ENCODE assay signal across 15 mouse cellular contexts in genomic region chr7:110619086-110619611, GRCm38 (mm10). TPM values are rescaled to one million over a fixed set of nuclear protein-coding genes. Genes with fewer than 3 reads are reported as not detected.
DNase-seq lines count a peak whose midpoint lies in the region; ATAC-seq and TF ChIP-seq lines count a peak whose summit lies in the region.
"Had no signal": no experiment of that assay in that cellular context is flagged by ENCODE, and none has a peak within 500 bp of the region (broad histone marks: within the 10 kb centered on the region; RNA-seq: fewer than 3 reads in every experiment).

No protein-coding gene starts in this region.

- no peak for TF ChIP-seq CTCF in forebrain, postnatal 0 days (IDR thresholded peaks at IDR 0.05; ENCODE audit: low read depth)
- TF ChIP-seq CTCF in intestine, postnatal 0 days (IDR thresholded peaks at IDR 0.05; ENCODE audit: low read depth): no peak

- no peaks in the 10 kb centered on the region; the same call in 1 of the 2 replicates for H3K27me3 ChIP-seq in forebrain, embryonic 14.5 days (replicated peaks; ENCODE audit: control insufficient read depth, insufficient read depth, low read length)
- H3K27me3 ChIP-seq in forebrain, postnatal 0 days (ENCODE audit: insufficient read depth, low read length): no peaks in the 10 kb centered on the region
- peaks cover 25% of the 10 kb centered on the region; the same call in 1 of the 2 replicates for H3K27me3 ChIP-seq in heart, embryonic 12.5 days (replicated peaks)
- no peaks in the 10 kb centered on the region for H3K27me3 ChIP-seq in intestine, postnatal 0 days (replicated peaks; ENCODE audit: control insufficient read depth, insufficient read depth, low read length)

- no peak overlapping the region for H3K4me2 ChIP-seq in forebrain, embryonic 14.5 days (ENCODE audit: low read length)
- no peak overlapping the region for H3K4me2 ChIP-seq in forebrain, postnatal 0 days (ENCODE audit: low read depth)
- H3K4me2 ChIP-seq in heart, embryonic 12.5 days: peak overlapping the region; percentile 50
- H3K4me2 ChIP-seq in intestine, postnatal 0 days (replicated peaks; ENCODE audit: low read depth): no peak overlapping the region
- H3K4me2 ChIP-seq: embryonic facial prominence, embryonic 12.5 days; forebrain, embryonic 13.5 days; kidney, embryonic 15.5 days; liver, embryonic 12.5 days had no signal

- peak; percentile 28 for DNase-seq in forebrain, embryonic 14.5 days (ENCODE audit: low spot score)
- no peak for DNase-seq in forebrain, postnatal 0 days
- DNase-seq in cerebellum, postnatal 14 days: no peak
- no peak for DNase-seq in kidney, adult 9 months
- DNase-seq in adrenal gland, adult 8-10 months: no peak
- DNase-seq: adrenal gland, postnatal 25 days; cerebellum, adult 9-10 months had no signal

- H3K4me1 ChIP-seq in forebrain, embryonic 14.5 days (ENCODE audit: control insufficient read depth, insufficient read depth, low read length): peaks cover 6% of the 10 kb centered on the region
- H3K4me1 ChIP-seq in forebrain, postnatal 0 days (ENCODE audit: insufficient read depth): no peaks in the 10 kb centered on the region
- peaks cover 25% of the 10 kb centered on the region for H3K4me1 ChIP-seq in heart, embryonic 12.5 days (replicated peaks)
- peaks cover 6% of the 10 kb centered on the region; the same call in 1 of the 2 replicates for H3K4me1 ChIP-seq in intestine, postnatal 0 days (replicated peaks; ENCODE audit: control insufficient read depth, insufficient read depth, low read length)

- peak overlapping the region; percentile 27; the same call in 1 of the 2 replicates for H3K27ac ChIP-seq in forebrain, embryonic 14.5 days (ENCODE audit: low read depth, low read length)
- H3K27ac ChIP-seq in forebrain, postnatal 0 days (ENCODE audit: low read depth, low read length): no peak overlapping the region
- H3K27ac ChIP-seq in heart, embryonic 12.5 days (ENCODE audit: poor library complexity, severe bottlenecking): peak overlapping the region; percentile 90
- no peak overlapping the region for H3K27ac ChIP-seq in intestine, postnatal 0 days (ENCODE audit: low read depth, low read length)
- H3K27ac ChIP-seq: embryonic facial prominence, embryonic 12.5 days; forebrain, embryonic 13.5 days; kidney, embryonic 15.5 days; liver, embryonic 12.5 days had no signal

- no peak for ATAC-seq in forebrain, embryonic 14.5 days
- ATAC-seq in forebrain, postnatal 0 days: no peak
- ATAC-seq in CD4-positive, CD25-positive, alpha-beta regulatory T cell, adult 4 months: peak; percentile 28
- peak; percentile 27; the same call in 1 of the 2 replicates for ATAC-seq in heart, embryonic 12.5 days (ENCODE audit: insufficient number of reproducible peaks, low FRiP score)
- no peak for ATAC-seq in intestine, postnatal 0 days
- ATAC-seq: forebrain, embryonic 13.5 days; liver, embryonic 12.5 days had no signal

- H3K4me3 ChIP-seq in forebrain, embryonic 14.5 days (ENCODE audit: low read depth, low read length): no peak overlapping the region
- H3K4me3 ChIP-seq in forebrain, postnatal 0 days (ENCODE audit: low read depth, low read length): no peak overlapping the region
- H3K4me3 ChIP-seq in heart, embryonic 12.5 days: no peak overlapping the region
- no peak overlapping the region for H3K4me3 ChIP-seq in intestine, postnatal 0 days (ENCODE audit: low read depth, low read length)
- H3K4me3 ChIP-seq: embryonic facial prominence, embryonic 12.5 days; forebrain, embryonic 13.5 days; kidney, embryonic 15.5 days; liver, embryonic 12.5 days; megakaryocyte, embryonic 14.5 days had no signal

- no peaks in the 10 kb centered on the region for H3K36me3 ChIP-seq in forebrain, embryonic 14.5 days (ENCODE audit: control insufficient read depth, insufficient read depth, low read length)
- H3K36me3 ChIP-seq in forebrain, postnatal 0 days (ENCODE audit: insufficient read depth): no peaks in the 10 kb centered on the region
- no peaks in the 10 kb centered on the region for H3K36me3 ChIP-seq in heart, embryonic 12.5 days
- H3K36me3 ChIP-seq in intestine, postnatal 0 days (ENCODE audit: control insufficient read depth, insufficient read depth): no peaks in the 10 kb centered on the region
- H3K36me3 ChIP-seq: embryonic facial prominence, embryonic 12.5 days; kidney, embryonic 15.5 days; liver, embryonic 12.5 days had no signal

- H3K9ac ChIP-seq in forebrain, embryonic 14.5 days (ENCODE audit: low read length): no peak overlapping the region
- H3K9ac ChIP-seq in forebrain, postnatal 0 days: no peak overlapping the region
- H3K9ac ChIP-seq in heart, embryonic 12.5 days: 0 out of 2 replicates have a peak overlapping the region, but pooled peaks have one; percentile 10
- 0 out of 2 replicates have a peak overlapping the region, but pooled peaks have one; percentile 13 for H3K9ac ChIP-seq in intestine, postnatal 0 days (ENCODE audit: low read depth, low read length)
- H3K9ac ChIP-seq: embryonic facial prominence, embryonic 12.5 days; forebrain, embryonic 13.5 days; kidney, embryonic 15.5 days; liver, embryonic 12.5 days had no signal

- 54% methylated on average over 9 of the region's 9 CpGs for WGBS in forebrain, embryonic 14.5 days
- WGBS in forebrain, postnatal 0 days: 39% methylated on average over 9 of the region's 9 CpGs
- 3% methylated on average over 9 of the region's 9 CpGs for WGBS in heart, embryonic 12.5 days
- 20% methylated on average over 9 of the region's 9 CpGs for WGBS in intestine, postnatal 0 days

- H3K9me3 ChIP-seq in forebrain, embryonic 14.5 days (replicated peaks; ENCODE audit: control insufficient read depth, low read length): no peaks in the 10 kb centered on the region
- no peaks in the 10 kb centered on the region for H3K9me3 ChIP-seq in forebrain, postnatal 0 days (ENCODE audit: low read length)
- H3K9me3 ChIP-seq in heart, embryonic 12.5 days (replicated peaks): no peaks in the 10 kb centered on the region
- no peaks in the 10 kb centered on the region for H3K9me3 ChIP-seq in intestine, postnatal 0 days (ENCODE audit: control insufficient read depth)
- H3K9me3 ChIP-seq: embryonic facial prominence, embryonic 12.5 days; forebrain, embryonic 13.5 days; kidney, embryonic 15.5 days; liver, embryonic 12.5 days had no signal

RNA-seq across cellular contexts. Expression of gene Sbf2, which starts 4.4 kb away (rescaled TPM):
- 44.0 and 60.8 TPM in 2 replicates for polyA plus RNA-seq in forebrain, embryonic 14.5 days (2014; fragmentation: Nextera tagmentation; extraction: Ambion mirVana)
- total RNA-seq in forebrain, postnatal 0 days (2014; rRNA removed): 74.2 and 88.3 TPM in 2 replicates
- 25.6 and 43.3 TPM in 2 replicates for polyA plus RNA-seq in forebrain, postnatal 0 days (2015; fragmentation: Nextera tagmentation; extraction: Ambion mirVana)
- polyA plus RNA-seq in CD4-positive, CD25-positive, alpha-beta regulatory T cell, adult 4 months (2017; shearing (Covaris generic)): 1 to 10 TPM; 1.2 to 3.1 TPM
- 39.2 and 43.3 TPM in 2 replicates for polyA plus RNA-seq in heart, embryonic 12.5 days (2016; fragmentation: Nextera tagmentation; extraction: Ambion mirVana)
- polyA plus RNA-seq in intestine, postnatal 0 days (2015; fragmentation: Nextera tagmentation; extraction: Ambion mirVana): 17.9 and 19.3 TPM in 2 replicates
- 10 to 100 TPM; 39.5 to 68.9 (median 55.1) TPM for total RNA-seq in adrenal gland, adult 8-10 months (2022)

RNA-seq across cellular contexts. Expression of gene Adm, which starts 8.3 kb away (rescaled TPM):
- 1.6 and 1.8 TPM in 2 replicates for polyA plus RNA-seq in forebrain, embryonic 14.5 days (2014; fragmentation: Nextera tagmentation; extraction: Ambion mirVana)
- 1.9 and 2.0 TPM in 2 replicates for total RNA-seq in forebrain, postnatal 0 days (2014; rRNA removed)
- polyA plus RNA-seq in forebrain, postnatal 0 days (2015; fragmentation: Nextera tagmentation; extraction: Ambion mirVana): 1.3 and 2.1 TPM in 2 replicates
- not detected for polyA plus RNA-seq in CD4-positive, CD25-positive, alpha-beta regulatory T cell, adult 4 months (2017; shearing (Covaris generic))
- polyA plus RNA-seq in heart, embryonic 12.5 days (2016; fragmentation: Nextera tagmentation; extraction: Ambion mirVana): 10.1 and 10.9 TPM in 2 replicates
- polyA plus RNA-seq in intestine, postnatal 0 days (2015; fragmentation: Nextera tagmentation; extraction: Ambion mirVana): 3.2 and 3.3 TPM in 2 replicates
- 10 to 100 TPM; 21.2 to 81.4 (median 35.9) TPM for total RNA-seq in adrenal gland, adult 8-10 months (2022)

Comparison
In these comparisons a context has a peak if more than half of its experiments do, and no peak if none do; other contexts are left out.
1. H3K27ac ChIP-seq: peak in forebrain, embryonic 14.5 days (single experiment) and heart, embryonic 12.5 days (single experiment); none in forebrain, postnatal 0 days (single experiment) and intestine, postnatal 0 days (single experiment).
2. ATAC-seq: peak in CD4-positive, CD25-positive, alpha-beta regulatory T cell, adult 4 months (single experiment) and heart, embryonic 12.5 days (single experiment); none in forebrain, embryonic 14.5 days (single experiment), forebrain, postnatal 0 days (single experiment) and intestine, postnatal 0 days (single experiment).
3. H3K9ac ChIP-seq: peak in heart, embryonic 12.5 days (single experiment) and intestine, postnatal 0 days (single experiment); none in forebrain, embryonic 14.5 days (single experiment) and forebrain, postnatal 0 days (single experiment).